20 mouse cellular contexts compared by ENCODE assay signal in genomic region chr1:135170299-135170698, GRCm38 (mm10). TPM values are rescaled to one million over a fixed set of nuclear protein-coding genes. Genes with fewer than 3 reads are reported as not detected.
DNase-seq lines count a peak whose midpoint lies in the region; ATAC-seq lines count a peak whose summit lies in the region.
"Had no signal": no experiment of that assay in that cellular context is flagged by ENCODE, and none has a peak within 500 bp of the region (broad histone marks: within the 10 kb centered on the region; RNA-seq: fewer than 3 reads in every experiment).

No protein-coding gene starts in this region.

- H3K9ac ChIP-seq in heart, embryonic 16.5 days (ENCODE audit: low read length): peak overlapping the region; percentile 20; the same call in 1 of the 2 replicates
- no peak overlapping the region for H3K9ac ChIP-seq in liver, embryonic 15.5 days
- H3K9ac ChIP-seq: embryonic facial prominence, embryonic 15.5 days; hindbrain, embryonic 13.5 days; liver, embryonic 13.5 days; neural tube, embryonic 13.5 days had no signal

- peak overlapping the region; percentile 8 for H3K4me2 ChIP-seq in heart, embryonic 16.5 days (ENCODE audit: low read depth, low read length)
- H3K4me2 ChIP-seq in liver, embryonic 15.5 days: peak overlapping the region; percentile 15; the same call in 1 of the 2 replicates
- H3K4me2 ChIP-seq: embryonic facial prominence, embryonic 15.5 days; hindbrain, embryonic 13.5 days; liver, embryonic 13.5 days; neural tube, embryonic 13.5 days had no signal

- ATAC-seq in heart, embryonic 16.5 days (replicated peaks; ENCODE audit: extremely low read depth, insufficient read depth, low FRiP score): no peak
- ATAC-seq in liver, embryonic 15.5 days (ENCODE audit: insufficient read depth): no peak
- ATAC-seq: forebrain, embryonic 14.5 days; midbrain, embryonic 16.5 days had no signal

- H3K36me3 ChIP-seq in heart, embryonic 16.5 days (ENCODE audit: control insufficient read depth, insufficient read depth): no peaks in the 10 kb centered on the region
- no peaks in the 10 kb centered on the region for H3K36me3 ChIP-seq in liver, embryonic 15.5 days (replicated peaks)
- H3K36me3 ChIP-seq: embryonic facial prominence, embryonic 15.5 days; hindbrain, embryonic 13.5 days; liver, embryonic 13.5 days; neural tube, embryonic 13.5 days had no signal

- no peaks in the 10 kb centered on the region for H3K9me3 ChIP-seq in heart, embryonic 16.5 days (replicated peaks; ENCODE audit: control insufficient read depth, low read length)
- no peaks in the 10 kb centered on the region for H3K9me3 ChIP-seq in liver, embryonic 15.5 days (replicated peaks)
- H3K9me3 ChIP-seq: embryonic facial prominence, embryonic 15.5 days; hindbrain, embryonic 13.5 days; liver, embryonic 13.5 days; neural tube, embryonic 13.5 days had no signal

- WGBS in heart, embryonic 16.5 days: 60% methylated on average over 10 of the region's 10 CpGs
- WGBS in liver, embryonic 15.5 days (ENCODE audit: insufficient replicate concordance): 54% methylated on average over 10 of the region's 10 CpGs

- H3K4me3 ChIP-seq in heart, embryonic 16.5 days (ENCODE audit: low read length): no peak overlapping the region
- no peak overlapping the region for H3K4me3 ChIP-seq in liver, embryonic 15.5 days (replicated peaks)
- H3K4me3 ChIP-seq: embryonic facial prominence, embryonic 15.5 days; gastrocnemius, adult 2 months; hindbrain, embryonic 13.5 days; liver, embryonic 13.5 days; neural tube, embryonic 13.5 days had no signal

- peak overlapping the region; percentile 31; the same call in 1 of the 2 replicates for H3K27ac ChIP-seq in heart, embryonic 16.5 days (ENCODE audit: low read length)
- H3K27ac ChIP-seq in liver, embryonic 15.5 days (replicated peaks): no peak overlapping the region
- H3K27ac ChIP-seq: embryonic facial prominence, embryonic 15.5 days; gastrocnemius, adult 2 months; liver, embryonic 13.5 days; neural tube, embryonic 13.5 days had no signal

- peak; percentile 75 for DNase-seq in adrenal gland, adult 2 months
- no peak for DNase-seq in adrenal gland, postnatal 25 days
- no peak for DNase-seq in heart, adult 18-20 months
- DNase-seq in liver: no peak
- DNase-seq in MN1 (ENCODE audit: low spot score): peak; percentile 62
- DNase-seq in left cerebral cortex, adult 11 months (ENCODE audit: low spot score): no peak
- DNase-seq: gastrocnemius, adult 2 months; layer of hippocampus, adult 9-11 months; liver, embryonic 13.5 days; retina, postnatal 1 day; thymus, postnatal 4 days had no signal

- H3K27me3 ChIP-seq in heart, embryonic 16.5 days (ENCODE audit: control insufficient read depth, insufficient read depth, low read length): peaks cover 54% of the 10 kb centered on the region
- peaks cover 15% of the 10 kb centered on the region; the same call in 1 of the 2 replicates for H3K27me3 ChIP-seq in liver, embryonic 15.5 days
- H3K27me3 ChIP-seq: embryonic facial prominence, embryonic 15.5 days; hindbrain, embryonic 13.5 days; neural tube, embryonic 13.5 days had no signal

- H3K4me1 ChIP-seq in heart, embryonic 16.5 days (ENCODE audit: control insufficient read depth, insufficient read depth, low read length): peaks cover 10% of the 10 kb centered on the region
- H3K4me1 ChIP-seq in liver, embryonic 15.5 days (replicated peaks): no peaks in the 10 kb centered on the region
- H3K4me1 ChIP-seq: neural tube, embryonic 13.5 days had no signal

RNA-seq across cellular contexts. Expression of gene Gpr37l1, which starts 2.8 kb away (rescaled TPM):
- 1 to 10 TPM in 1 of 2 experiments, under 1 TPM in 1; 0.61 to 2.2 TPM for total RNA-seq in adrenal gland, adult 2 months (2021)
- 2.3 and 3.0 TPM in 2 replicates for polyA plus RNA-seq in adrenal gland, adult 2 months (2012; rRNA removed)
- total RNA-seq in adrenal gland, postnatal 25 days (2021): 0.52 and 0.67 TPM in 2 replicates
- not detected in 2 replicates for polyA plus RNA-seq in heart, embryonic 16.5 days (2015; fragmentation: Nextera tagmentation; extraction: Ambion mirVana)
- under 1 TPM; 0.33 to 0.60 TPM for total RNA-seq in heart, adult 18-20 months (2021)
- polyA plus RNA-seq in liver, embryonic 15.5 days (2015; fragmentation: Nextera tagmentation; extraction: Ambion mirVana): not detected in 2 replicates
- total RNA-seq: megakaryocyte progenitor cell, adult 5-6 weeks had no signal
- polyA plus RNA-seq: embryonic facial prominence, embryonic 15.5 days; kidney, embryonic 16.5 days; liver, embryonic 13.5 days had no signal

RNA-seq across cellular contexts. Expression of gene Arl8a, which starts 23.7 kb away (rescaled TPM):
- 10 to 100 TPM; 59.4 to 62.2 TPM for total RNA-seq in adrenal gland, adult 2 months (2021)
- 41.5 and 43.2 TPM in 2 replicates for polyA plus RNA-seq in adrenal gland, adult 2 months (2012; rRNA removed)
- 47.8 and 59.0 TPM in 2 replicates for total RNA-seq in adrenal gland, postnatal 25 days (2021)
- 40.2 and 43.9 TPM in 2 replicates for polyA plus RNA-seq in heart, embryonic 16.5 days (2015; fragmentation: Nextera tagmentation; extraction: Ambion mirVana)
- total RNA-seq in heart, adult 18-20 months (2021): 10 to 100 TPM; 21.8 to 22.0 TPM
- 11.2 and 12.4 TPM in 2 replicates for polyA plus RNA-seq in liver, embryonic 15.5 days (2015; fragmentation: Nextera tagmentation; extraction: Ambion mirVana)

RNA-seq across cellular contexts. Expression of gene Ptpn7, which starts 37.8 kb away (rescaled TPM):
- total RNA-seq in adrenal gland, adult 2 months (2021): 1 to 10 TPM; 1.6 to 1.8 TPM
- polyA plus RNA-seq in adrenal gland, adult 2 months (2012; rRNA removed): 2.6 and 2.7 TPM in 2 replicates
- 1.4 and 1.5 TPM in 2 replicates for total RNA-seq in adrenal gland, postnatal 25 days (2021)
- 7.3 and 20.5 TPM in 2 replicates for polyA plus RNA-seq in heart, embryonic 16.5 days (2015; fragmentation: Nextera tagmentation; extraction: Ambion mirVana)
- 1 to 10 TPM in 1 of 2 experiments, under 1 TPM in 1; 0.72 to 1.4 TPM for total RNA-seq in heart, adult 18-20 months (2021)
- 10.7 and 10.9 TPM in 2 replicates for polyA plus RNA-seq in liver, embryonic 15.5 days (2015; fragmentation: Nextera tagmentation; extraction: Ambion mirVana)

Comparison
In these comparisons a context has a peak if more than half of its experiments do, and no peak if none do; other contexts are left out.
1. DNase-seq: peak in adrenal gland, adult 2 months (single experiment) and MN1 (single experiment); none in adrenal gland, postnatal 25 days (single experiment), heart, adult 18-20 months (0 of 2), liver (single experiment) and left cerebral cortex, adult 11 months (single experiment).